Mouse (Mus musculus) G1E (cell line): Measurements from ENCODE around the gene Lrtm2.

Experiments used
- CTCF ChIP-seq: IDR thresholded peaks from 2 replicates; pipeline ENCODE4 v1.5.1; 2012; ENCODE audit warnings: low read depth, low read length, inconsistent platforms, mixed read lengths
- GATA1 ChIP-seq: IDR thresholded peaks from 2 replicates; pipeline ENCODE4 v1.6.1; 2012; ENCODE audit warnings: borderline replicate concordance, low read length, inconsistent platforms, mixed read lengths
- POLR2AphosphoS5 ChIP-seq: IDR thresholded peaks from 2 replicates; pipeline ENCODE4 v1.6.1; 2012; ENCODE audit warnings: low read depth, low read length, inconsistent platforms; ENCODE audit not compliant: insufficient replicate concordance

DNA sequence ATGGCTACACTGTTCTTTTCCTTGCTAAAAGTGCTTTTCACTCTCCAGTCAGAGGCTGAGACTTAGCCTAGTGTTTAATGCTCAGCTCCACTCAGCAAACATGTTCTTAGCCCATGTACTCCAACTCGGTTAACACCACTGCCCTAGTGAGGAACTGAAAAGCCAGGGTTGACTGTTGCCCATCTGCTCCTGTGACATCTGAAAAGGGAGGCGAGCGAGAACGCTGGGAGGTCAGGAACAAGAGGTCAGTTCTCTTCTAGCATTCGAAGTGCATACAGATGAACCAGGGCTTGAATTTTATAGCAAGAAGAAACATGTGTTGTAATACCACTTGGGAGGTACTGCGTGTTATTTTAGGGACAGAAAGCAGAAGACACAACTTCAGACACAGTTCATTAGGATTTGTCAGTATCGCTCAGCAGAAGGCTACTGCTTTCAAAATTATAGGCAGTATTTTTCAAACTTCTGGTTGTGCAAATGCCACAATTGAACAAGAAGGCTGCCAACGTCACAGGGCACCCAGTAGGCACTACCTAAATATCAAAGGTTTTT is 27.5 kb upstream of the Lrtm2 start:
- TF ChIP-seq GATA1 = no peak
- no peak for TF ChIP-seq CTCF
- TF ChIP-seq POLR2AphosphoS5 = no peak
